Mouse (Mus musculus) hindbrain, postnatal 0 days (tissue): Measurements from ENCODE around the gene Astn1. TPM values are rescaled to one million over a fixed set of nuclear protein-coding genes. Genes with fewer than 3 reads are reported as not detected.
A peak's percentile ranks its signal among the peaks of the same experiment; 100 is the strongest.

ENCODE experiments used
- ATAC-seq: fragments of 200-750 bp; cut with Nextera tagmentation; 2 replicates; pipeline ENCODE4 v1.8.0; 2017; ENCODE audit warnings: mild to moderate bottlenecking, moderate TSS enrichment, moderate library complexity
- DNase-seq: peaks from one replicate; pipeline ENCODE4 v3.0.0-alpha.2; 2015; ENCODE audit warnings: low spot score
- H3K27ac ChIP-seq: fragments of 300-500 bp; sonication (generic); 2 replicates; pipeline ENCODE4 v1.5.1; 2014; ENCODE audit warnings: mild to moderate bottlenecking
- H3K27me3 ChIP-seq: fragments of 300-500 bp; sonication (generic); 2 replicates; pipeline ENCODE4 v1.6.1; 2014; ENCODE audit warnings: low read length, mixed read lengths; ENCODE audit not compliant: insufficient read depth
- H3K36me3 ChIP-seq: fragments of 300-500 bp; sonication (generic); 2 replicates; pipeline ENCODE4 v1.6.1; 2014; ENCODE audit warnings: low read length, mixed read lengths; ENCODE audit not compliant: insufficient read depth
- H3K4me1 ChIP-seq: fragments of 300-500 bp; sonication (generic); 2 replicates; pipeline ENCODE4 v1.6.1; 2014; ENCODE audit warnings: antibody characterized with exemption, low read length, mixed read lengths; ENCODE audit not compliant: insufficient read depth
- H3K4me2 ChIP-seq: fragments of 300-500 bp; sonication (generic); 2 replicates; pipeline ENCODE4 v1.6.1; 2014; ENCODE audit warnings: low read depth, mild to moderate bottlenecking, low read length, moderate library complexity, mixed read lengths
- H3K4me3 ChIP-seq: fragments of 300-500 bp; sonication (generic); 2 replicates; pipeline ENCODE4 v1.5.1; 2014; ENCODE audit warnings: low read length
- H3K9ac ChIP-seq: fragments of 300-500 bp; sonication (generic); replicated peaks from 2 replicates; pipeline ENCODE4 v1.6.1; 2014; ENCODE audit warnings: mild to moderate bottlenecking, low read length, moderate library complexity, mixed read lengths
- H3K9me3 ChIP-seq: fragments of 300-500 bp; sonication (generic); 2 replicates; pipeline ENCODE4 v1.6.1; 2016; ENCODE audit warnings: low read length, mixed read lengths
- CTCF ChIP-seq: IDR thresholded peaks from 2 replicates; pipeline ENCODE4 v1.5.1; 2016; ENCODE audit warnings: antibody characterized with exemption, control low read depth, low read depth
- WGBS: fragments of 180-500 bp; shearing (Covaris S2); extraction: QIAGEN DNeasy Blood & Tissue Kit; methylation state at CpG from one replicate; pipeline ENCODE4 v1.1.7; 2014; 5-methylcytosine and 5-hydroxymethylcytosine counted together
- polyA plus RNA-seq: library from polyadenylated mRNA; unstranded; fragments of >200 nt; fragmentation: Nextera tagmentation; extraction: Ambion mirVana; gene quantifications from 2 replicates; pipeline ENCODE4 v1.2.1, GENCODE M21; 2015
- total RNA-seq: library from RNA; depleted of rRNA; stranded (reverse); fragments of >200 nt; gene quantifications from 2 replicates; pipeline ENCODE4 v1.2.3, GENCODE M21; 2014

The Astn1 gene
- total and polyA plus RNA-seq, 2 experiments from 2014 or later, result 31.0 to 137 TPM

GRCm38 (mm10) chr1:158510478-158511207, 148.6 kb downstream of the Astn1 start:
- ATAC-seq, result peak; percentile 74
- DNase-seq, result peak; percentile 62
- Histone ChIP-seq H3K27me3 (no peaks in the 10 kb centered on the region), H3K4me1 (no peaks in the 10 kb centered on the region), H3K9ac (no peak overlapping the region), H3K27ac (peak overlapping the region; percentile 34; the same call in 1 of the 2 replicates), H3K9me3 (no peaks in the 10 kb centered on the region), H3K36me3 (peaks cover 25% of the 10 kb centered on the region; the same call in 1 of the 2 replicates), H3K4me3 (no peak overlapping the region), H3K4me2 (no peak overlapping the region)
- TF ChIP-seq CTCF, result peak; percentile 31; the same call in 1 of the 2 replicates
- WGBS, result 67% methylated on average over 15 of the region's 15 CpGs

- Histone ChIP-seq H3K4me2 (no peak overlapping the region), H3K9me3 (no peaks in the 10 kb centered on the region), H3K27ac (no peak overlapping the region), H3K9ac (no peak overlapping the region), H3K36me3 (0 out of 2 replicates have a peak, but pooled peaks cover 20% of the 10 kb centered on the region), H3K27me3 (no peaks in the 10 kb centered on the region), H3K4me3 (no peak overlapping the region), H3K4me1 (no peaks in the 10 kb centered on the region)
- ATAC-seq (no peak), DNase-seq (peak; percentile 38)
- peak; percentile 23; the same call in 1 of the 2 replicates for TF ChIP-seq CTCF
Measured at GRCm38 (mm10) chr1:158512089-158512488, 150.0 kb downstream of the Astn1 start.

- Histone ChIP-seq H3K36me3 (0 out of 2 replicates have a peak, but pooled peaks cover 20% of the 10 kb centered on the region), H3K9ac (no peak overlapping the region), H3K4me3 (no peak overlapping the region), H3K9me3 (no peaks in the 10 kb centered on the region), H3K4me2 (no peak overlapping the region), H3K4me1 (no peaks in the 10 kb centered on the region), H3K27me3 (no peaks in the 10 kb centered on the region), H3K27ac (no peak overlapping the region)
- TF ChIP-seq CTCF, result no peak
- WGBS, result 75% methylated on average over 6 of the region's 6 CpGs
- ATAC-seq, result no peak
- DNase-seq, result no peak
Measured at GRCm38 (mm10) chr1:158512636-158513035, 150.6 kb downstream of the Astn1 start.

GRCm38 (mm10) chr1:158513572-158513971, 151.5 kb downstream of the Astn1 start:
- ATAC-seq, result no peak

GRCm38 (mm10) chr1:158516558-158516957, 154.5 kb downstream of the Astn1 start:
- WGBS, result 62% methylated on average over 4 of the region's 4 CpGs
- no peak overlapping the region for H3K9ac ChIP-seq
- no peaks in the 10 kb centered on the region for H3K27me3 ChIP-seq
- TF ChIP-seq CTCF, result no peak
- H3K4me2 ChIP-seq, result no peak overlapping the region
- no peak overlapping the region; the same call in 1 of the 2 replicates for H3K27ac ChIP-seq
- H3K4me3 ChIP-seq, result no peak overlapping the region
- no peaks in the 10 kb centered on the region for H3K4me1 ChIP-seq
- H3K9me3 ChIP-seq, result no peaks in the 10 kb centered on the region
- peak; percentile 38; the same call in 1 of the 2 replicates for ATAC-seq
- peak; percentile 50 for DNase-seq
- H3K36me3 ChIP-seq, result peaks cover 16% of the 10 kb centered on the region

More at GRCm38 (mm10) chr1:158513572-158513971, 151.5 kb downstream of the Astn1 start:
- 68% methylated on average over 13 of the region's 13 CpGs for WGBS
- H3K36me3 ChIP-seq, result 0 out of 2 replicates have a peak, but pooled peaks cover 20% of the 10 kb centered on the region
- TF ChIP-seq CTCF, result no peak
- H3K9me3 ChIP-seq, result no peaks in the 10 kb centered on the region
- no peak overlapping the region for H3K4me2 ChIP-seq
- no peaks in the 10 kb centered on the region for H3K4me1 ChIP-seq
- H3K9ac ChIP-seq, result no peak overlapping the region
- H3K27ac ChIP-seq, result no peak overlapping the region
- DNase-seq, result no peak
- H3K4me3 ChIP-seq, result no peak overlapping the region
- H3K27me3 ChIP-seq, result no peaks in the 10 kb centered on the region

- no peak for DNase-seq
- Histone ChIP-seq H3K9ac (no peak overlapping the region), H3K4me1 (no peaks in the 10 kb centered on the region), H3K9me3 (no peaks in the 10 kb centered on the region), H3K4me3 (no peak overlapping the region), H3K36me3 (no peaks in the 10 kb centered on the region), H3K4me2 (no peak overlapping the region), H3K27me3 (no peaks in the 10 kb centered on the region), H3K27ac (peak overlapping the region; percentile 15; the same call in 1 of the 2 replicates)
- 58% methylated on average over 3 of the region's 3 CpGs for WGBS
- ATAC-seq, result no peak
- no peak for TF ChIP-seq CTCF
Measured at GRCm38 (mm10) chr1:158536195-158536594, 174.1 kb downstream of the Astn1 start.

- no peaks in the 10 kb centered on the region for H3K9me3 ChIP-seq
- DNase-seq, result peak; percentile 32
- no peak for ATAC-seq
- no peak overlapping the region for H3K9ac ChIP-seq
- H3K4me2 ChIP-seq, result no peak overlapping the region
- no peaks in the 10 kb centered on the region for H3K4me1 ChIP-seq
- no peak overlapping the region for H3K27ac ChIP-seq
- no peak overlapping the region for H3K4me3 ChIP-seq
- no peaks in the 10 kb centered on the region for H3K27me3 ChIP-seq
- TF ChIP-seq CTCF, result no peak
- 9% methylated on average over 1 of the region's 1 CpGs for WGBS
- H3K36me3 ChIP-seq, result no peaks in the 10 kb centered on the region
Measured at GRCm38 (mm10) chr1:158536867-158537266, 174.8 kb downstream of the Astn1 start.
